Mouse (Mus musculus): ENCODE data around the gene Ifi206. TPM values are rescaled to one million over a fixed set of nuclear protein-coding genes. Genes with fewer than 3 reads are reported as not detected.
A peak's percentile ranks its signal among the peaks of the same experiment; 100 is the strongest.
"Not testable (repeated sequence)": the region's sequence is repeated elsewhere in the genome, so short reads cannot be mapped to it uniquely, and the experiment has no call there.

Ifi206 gene
- total RNA-seq (2014; fragmentation: Nextera tagmentation) (1.2 and 2.3 TPM in 2 replicates), total RNA-seq (2017) (not detected in 2 replicates)

- ATAC-seq (replicated peaks; ENCODE audit: low FRiP score, low TSS enrichment, poor library complexity, severe bottlenecking), result not testable (repeated sequence)
Observed at GRCm38 (mm10) chr1:173490812-173491480, at the start of gene Ifi206. Gene Ifi206 (minus strand): TSS chr1:173491041.

DNA sequence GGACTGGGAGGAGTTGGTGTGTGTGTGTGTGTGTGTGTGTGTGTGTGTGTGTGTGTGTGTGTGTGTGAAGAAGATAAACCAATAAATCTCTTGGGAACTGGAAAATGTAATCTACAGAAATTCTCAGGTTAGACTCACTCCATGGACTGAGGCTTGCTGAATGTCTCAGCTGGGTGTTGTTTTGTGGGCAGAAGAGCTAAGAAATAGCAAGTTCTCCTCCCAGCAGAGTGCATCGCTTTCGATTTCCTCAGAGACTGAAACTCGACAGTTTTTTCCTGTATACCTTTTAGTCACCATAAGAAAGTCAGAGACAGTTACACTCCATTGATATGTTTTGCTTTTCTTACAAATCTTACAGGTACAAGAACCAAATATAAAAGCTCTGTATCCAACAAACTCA lies 45.0 kb upstream of the Ifi206 start, which contains the start of gene Ifi214:
Gene Ifi214 (minus strand): TSS at position 167 of the 400 bp plus-strand sequence.
- ATAC-seq (replicated peaks; ENCODE audit: low FRiP score, low TSS enrichment, poor library complexity, severe bottlenecking), result not testable (repeated sequence)

DNA sequence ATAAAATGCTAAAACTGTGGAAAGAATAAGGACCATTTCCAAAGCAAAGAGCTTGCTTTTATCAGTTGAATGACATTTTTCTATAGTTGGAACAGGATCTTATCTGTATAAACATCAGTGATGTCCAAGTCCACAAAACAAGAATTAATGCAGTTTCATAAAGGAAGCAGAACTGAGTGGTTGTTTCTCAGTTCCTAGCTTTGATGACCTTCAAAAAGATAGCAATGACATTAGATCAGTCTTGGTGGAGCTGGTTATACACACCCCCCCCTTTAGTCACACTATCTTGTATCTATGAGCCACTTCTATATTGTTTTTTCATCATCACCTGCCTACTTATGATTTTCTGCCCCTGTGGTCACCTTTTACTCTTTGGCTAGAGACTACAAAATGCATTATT lies 30.6 kb upstream of the Ifi206 start:
- no peak for ATAC-seq (replicated peaks; ENCODE audit: low FRiP score, low TSS enrichment, poor library complexity, severe bottlenecking)

- ATAC-seq (replicated peaks; ENCODE audit: low FRiP score, low TSS enrichment, poor library complexity, severe bottlenecking), result not testable (repeated sequence)
Observed at GRCm38 (mm10) chr1:173510595-173510994, 19.8 kb upstream of the Ifi206 start.

DNA sequence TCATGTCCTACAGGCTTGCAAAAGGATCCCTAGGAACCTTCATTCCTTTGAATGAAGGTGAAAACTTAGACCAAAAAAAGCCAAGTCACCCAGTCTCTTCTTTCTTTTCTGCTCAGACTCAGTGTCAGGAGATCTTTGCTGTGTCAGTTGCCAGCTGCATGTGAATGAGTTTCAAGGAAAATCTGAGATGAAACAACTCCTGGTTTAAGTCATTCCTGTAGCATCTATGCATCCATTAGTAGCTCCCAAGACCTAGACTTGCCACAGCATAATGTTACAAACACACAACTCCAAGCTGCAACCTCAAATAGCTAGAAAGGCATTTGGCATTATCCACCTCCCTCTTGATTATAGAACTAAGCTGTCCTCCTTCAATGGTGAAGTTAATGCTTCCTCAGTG lies 642 bp upstream of the Ifi206 start:
- not testable (repeated sequence) for ATAC-seq (replicated peaks; ENCODE audit: low FRiP score, low TSS enrichment, poor library complexity, severe bottlenecking)

DNA sequence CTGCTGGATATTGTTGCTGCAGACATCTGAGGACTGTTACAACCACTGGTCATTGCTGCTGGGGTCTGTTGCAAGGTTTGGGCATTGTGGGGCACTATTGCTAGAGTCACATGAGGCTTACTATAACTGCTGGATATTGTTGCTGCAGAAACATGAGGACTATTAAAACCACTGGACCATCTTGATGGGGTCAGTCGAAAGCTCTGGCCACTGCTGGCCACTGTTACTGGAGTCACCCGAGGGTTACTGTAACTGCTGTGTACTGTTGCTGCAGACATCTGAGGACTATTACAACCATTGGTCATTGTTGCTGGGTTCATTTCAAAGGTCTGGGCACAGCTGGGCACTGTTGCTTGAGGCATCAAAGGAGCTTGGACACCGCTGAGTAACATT lies 9.7 kb downstream of the Ifi206 start:
- ATAC-seq (replicated peaks; ENCODE audit: low FRiP score, low TSS enrichment, poor library complexity, severe bottlenecking), result peak; percentile 18; the same call in 1 of the 2 replicates

DNA sequence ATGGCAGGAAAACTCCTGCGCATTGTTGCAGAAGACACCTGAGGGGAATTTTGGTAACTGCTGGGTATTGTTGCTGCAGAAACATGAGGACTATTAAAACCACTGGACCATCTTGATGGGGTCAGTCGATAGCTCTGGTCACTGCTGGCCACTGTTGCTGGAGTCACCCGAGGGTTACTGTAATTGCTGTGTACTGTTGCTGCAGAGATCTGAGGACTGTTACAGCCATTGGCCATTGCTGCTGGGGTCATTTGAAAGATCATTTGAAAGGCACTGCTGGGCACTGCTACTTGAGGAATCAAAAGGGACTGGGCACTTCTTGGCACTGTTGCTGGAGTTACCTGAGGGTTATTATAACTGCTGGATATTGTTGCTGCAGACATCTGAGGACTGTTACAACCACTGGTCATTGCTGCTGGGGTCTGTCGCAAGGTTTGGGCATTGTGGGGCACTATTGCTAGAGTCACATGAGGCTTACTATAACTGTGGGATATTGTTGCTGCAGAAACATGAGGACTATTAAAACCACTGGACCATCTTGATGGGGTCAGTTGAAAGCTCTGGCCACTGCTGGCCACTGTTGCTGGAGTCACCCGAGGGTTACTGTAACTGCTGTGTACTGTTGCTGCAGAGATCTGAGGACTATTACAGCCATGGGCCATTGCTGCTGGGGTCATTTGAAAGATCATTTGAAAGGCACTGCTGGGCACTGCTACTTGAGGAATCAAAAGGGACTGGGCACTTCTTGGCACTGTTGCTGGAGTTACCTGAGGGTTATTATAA lies 10.3 kb downstream of the Ifi206 start:
- ATAC-seq (replicated peaks; ENCODE audit: low FRiP score, low TSS enrichment, poor library complexity, severe bottlenecking), result 0 out of 2 replicates have a peak, but pooled peaks have one; percentile 14

GRCm38 (mm10) chr1:173456761-173457160 lies 34.1 kb downstream of the Ifi206 start:
- ATAC-seq (replicated peaks; ENCODE audit: low FRiP score, low TSS enrichment, poor library complexity, severe bottlenecking), result no peak

DNA sequence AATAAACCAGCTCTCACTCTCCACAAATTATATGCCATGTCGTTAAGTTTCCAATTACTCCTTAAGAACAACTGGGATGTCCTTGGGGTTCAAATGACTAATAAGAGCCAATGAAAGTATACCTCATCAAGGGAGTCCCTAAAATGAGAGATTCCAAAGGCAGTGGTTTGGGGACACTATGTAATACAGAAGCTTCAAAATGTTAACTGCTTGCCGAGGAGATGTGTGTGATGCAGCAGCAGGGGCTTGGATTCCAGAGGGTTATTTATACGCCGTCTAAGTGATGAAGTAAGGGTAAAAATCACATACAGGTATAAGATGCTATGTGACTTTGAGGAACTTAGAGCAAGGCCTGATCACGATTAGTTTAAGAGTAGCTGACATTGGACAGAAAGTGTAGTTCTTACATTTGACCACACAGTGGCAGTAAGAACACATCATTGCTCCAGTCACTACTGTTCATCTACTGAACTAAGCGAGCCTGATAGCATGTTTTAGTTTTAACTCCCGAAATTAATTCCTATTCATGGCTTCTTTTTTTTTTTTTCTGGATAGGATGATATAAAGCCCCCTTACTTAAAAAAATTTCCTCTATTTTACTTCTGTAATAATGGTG lies 34.6 kb downstream of the Ifi206 start:
- ATAC-seq (replicated peaks; ENCODE audit: low FRiP score, low TSS enrichment, poor library complexity, severe bottlenecking), result peak; percentile 93

GRCm38 (mm10) chr1:173451665-173452064 lies 39.2 kb downstream of the Ifi206 start:
- ATAC-seq (replicated peaks; ENCODE audit: low FRiP score, low TSS enrichment, poor library complexity, severe bottlenecking), result no peak

DNA sequence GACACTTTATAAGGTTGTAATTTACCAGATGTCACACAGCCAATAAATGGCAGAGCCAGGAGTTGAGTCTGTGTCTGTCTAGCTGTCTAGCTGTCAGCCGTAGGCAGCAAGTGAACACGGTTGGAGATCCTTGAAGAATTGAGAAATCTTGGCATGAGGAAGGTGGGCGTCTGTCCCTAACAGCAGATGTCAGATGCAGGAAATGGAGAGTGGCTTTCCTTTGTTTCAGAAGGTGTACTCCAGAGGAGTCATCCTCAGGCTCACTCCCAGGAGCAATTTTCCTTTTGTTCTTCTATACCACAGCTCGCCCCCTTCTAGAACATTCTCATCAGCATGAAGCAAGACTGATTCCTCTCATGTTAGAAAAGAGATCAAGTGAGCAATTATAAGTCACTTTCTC lies 40.2 kb downstream of the Ifi206 start:
- no peak for ATAC-seq (replicated peaks; ENCODE audit: low FRiP score, low TSS enrichment, poor library complexity, severe bottlenecking)

DNA sequence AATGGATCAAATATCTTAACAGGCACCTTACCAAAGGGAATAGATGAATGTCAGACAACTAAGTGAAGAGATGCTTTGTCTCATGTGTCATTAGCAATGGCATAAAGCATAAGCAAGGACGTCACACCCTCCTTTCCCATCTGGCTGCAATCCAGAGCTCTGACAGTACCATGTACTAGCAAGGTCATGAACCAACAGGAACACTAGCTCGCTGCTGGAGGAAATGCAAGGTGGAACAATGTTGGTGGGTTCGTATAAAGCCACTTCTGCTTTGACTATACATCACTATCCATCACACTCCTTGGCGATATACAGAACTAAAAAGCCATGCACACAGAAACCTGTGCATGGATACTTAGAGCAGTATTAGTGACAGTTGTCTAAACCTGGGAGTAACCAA lies 43.8 kb downstream of the Ifi206 start:
- ATAC-seq (replicated peaks; ENCODE audit: low FRiP score, low TSS enrichment, poor library complexity, severe bottlenecking), result no peak

DNA sequence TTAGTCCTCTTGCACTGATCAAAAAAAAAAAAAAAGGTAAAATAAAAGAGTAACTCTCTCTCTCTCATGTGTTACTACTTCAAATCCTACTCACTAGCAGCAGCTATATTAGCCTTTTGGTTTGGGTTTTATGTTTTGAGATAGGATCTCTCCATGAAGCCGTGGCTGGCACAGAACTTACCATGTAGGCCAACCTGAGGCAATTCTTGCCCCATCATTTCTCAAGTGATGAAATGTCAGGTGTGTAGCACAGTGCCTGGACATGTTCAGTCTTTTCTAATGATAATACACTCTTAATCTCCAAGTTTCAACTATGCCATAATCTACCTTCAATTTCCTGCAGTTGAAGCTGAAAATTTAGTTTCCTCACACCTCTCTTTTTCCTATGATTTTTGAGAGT lies 47.8 kb downstream of the Ifi206 start:
- no peak for ATAC-seq (replicated peaks; ENCODE audit: low FRiP score, low TSS enrichment, poor library complexity, severe bottlenecking)

DNA sequence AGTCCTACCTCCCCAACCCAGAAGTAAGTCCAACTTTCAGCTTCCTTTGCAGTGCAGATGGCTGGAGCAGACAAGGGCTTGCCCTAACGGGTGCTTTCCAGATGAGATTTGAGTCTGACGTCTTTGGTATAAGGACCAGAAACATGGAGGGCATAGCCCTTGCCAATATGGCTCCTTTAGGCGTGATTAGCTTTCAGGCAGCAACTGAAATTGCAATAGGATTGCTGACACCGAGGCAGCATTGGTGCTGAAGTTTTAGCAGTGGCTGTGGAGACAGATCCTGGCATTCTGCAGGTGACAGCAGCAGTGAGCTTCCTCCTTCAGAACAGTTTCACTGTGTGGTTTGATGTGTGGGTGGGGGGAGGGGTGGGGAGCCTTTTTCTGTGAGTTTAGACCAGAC lies 49.6 kb downstream of the Ifi206 start:
- ATAC-seq (replicated peaks; ENCODE audit: low FRiP score, low TSS enrichment, poor library complexity, severe bottlenecking), result peak; percentile 73

DNA sequence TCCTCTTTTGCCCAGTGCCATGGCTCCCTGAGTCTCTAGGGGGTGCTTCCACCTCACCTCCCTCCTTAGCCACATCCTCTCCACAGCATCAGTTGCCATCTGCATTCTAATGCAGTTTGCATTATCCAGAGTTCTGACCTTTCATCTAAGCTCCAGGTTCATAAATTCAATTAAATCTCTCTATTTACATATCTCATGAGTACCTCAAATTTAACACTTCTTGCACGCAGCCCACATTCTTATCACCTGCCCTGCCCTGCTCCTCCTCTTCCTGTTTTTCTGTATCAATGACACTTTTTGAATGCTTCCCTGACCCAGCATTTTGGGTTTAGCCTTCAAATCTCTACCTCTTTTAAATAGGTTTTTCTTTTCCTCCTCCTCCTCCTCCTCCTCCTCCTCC lies 50.2 kb downstream of the Ifi206 start:
- no peak for ATAC-seq (replicated peaks; ENCODE audit: low FRiP score, low TSS enrichment, poor library complexity, severe bottlenecking)

DNA sequence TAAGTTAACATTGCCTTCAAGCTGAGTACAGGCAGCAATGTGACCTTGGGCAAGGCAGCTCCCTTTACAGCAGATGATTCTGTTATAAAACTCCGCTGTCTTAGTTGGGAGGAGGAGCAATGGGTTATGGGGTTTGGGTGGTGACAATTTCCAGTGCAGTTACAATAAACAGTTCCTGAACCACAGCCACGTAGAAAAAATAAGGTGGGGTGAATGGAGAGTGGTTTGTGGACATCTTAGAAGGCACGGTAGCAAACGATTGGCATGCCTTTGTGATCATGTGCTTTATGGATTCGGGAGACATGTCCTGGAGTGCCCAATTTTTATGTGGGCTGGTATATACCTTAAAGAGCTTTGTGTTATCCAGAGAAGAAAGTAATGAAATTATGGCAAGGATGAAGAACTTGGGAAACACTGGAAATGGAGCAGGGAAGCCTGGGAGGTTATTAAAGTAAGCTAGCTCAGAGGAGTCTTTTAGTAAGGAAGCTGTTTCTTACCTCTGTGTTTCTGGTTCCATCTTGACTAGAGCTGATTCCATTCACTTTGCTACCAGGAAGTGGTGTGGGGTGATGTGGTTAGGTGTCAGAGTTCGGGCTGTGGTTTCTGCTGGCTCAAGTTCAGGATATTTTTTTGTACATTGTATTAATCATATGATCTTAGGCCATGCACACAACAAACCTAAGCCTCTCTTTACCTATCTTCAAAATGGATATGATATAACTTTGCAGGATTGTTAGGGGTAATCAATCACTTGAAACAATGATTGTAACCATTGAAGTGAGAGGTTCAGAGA lies 53.5 kb downstream of the Ifi206 start:
- ATAC-seq (replicated peaks; ENCODE audit: low FRiP score, low TSS enrichment, poor library complexity, severe bottlenecking), result 0 out of 2 replicates have a peak, but pooled peaks have one; percentile 43

DNA sequence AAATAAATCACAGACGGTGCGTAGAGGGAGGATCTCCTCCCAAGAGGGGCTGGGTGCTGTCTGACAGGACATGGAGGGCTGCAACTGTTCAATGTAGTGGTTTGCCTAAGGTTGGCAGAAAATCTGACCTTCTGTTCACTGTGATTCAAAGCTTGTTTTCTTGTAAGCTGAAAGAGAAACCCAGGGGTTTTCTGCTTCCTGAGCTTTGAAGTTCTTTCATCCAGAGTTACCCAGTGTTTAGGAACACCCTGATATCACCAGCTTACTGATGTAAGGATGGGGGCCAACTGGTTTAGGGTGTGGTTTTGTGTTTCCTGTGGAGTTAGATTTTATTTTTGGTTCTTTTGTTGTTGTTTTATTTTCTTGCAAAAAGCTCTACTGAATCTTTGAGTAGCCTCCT lies 58.4 kb downstream of the Ifi206 start:
- no peak for ATAC-seq (replicated peaks; ENCODE audit: low FRiP score, low TSS enrichment, poor library complexity, severe bottlenecking)

- ATAC-seq (replicated peaks; ENCODE audit: low FRiP score, low TSS enrichment, poor library complexity, severe bottlenecking), result 0 out of 2 replicates have a peak, but pooled peaks have one; percentile 48
Observed at GRCm38 (mm10) chr1:173429995-173430699, 60.7 kb downstream of the Ifi206 start.

- no peak for ATAC-seq (replicated peaks; ENCODE audit: low FRiP score, low TSS enrichment, poor library complexity, severe bottlenecking)
Observed at GRCm38 (mm10) chr1:173427385-173427784, 63.5 kb downstream of the Ifi206 start.
